Mouse (Mus musculus) MEL (cell line): ENCODE results near the gene Ttc16. TPM values are rescaled to one million over a fixed set of nuclear protein-coding genes. Genes with fewer than 3 reads are reported as not detected.

Source experiments
- DNase-seq: peaks from one replicate; pipeline ENCODE4 v3.0.0; 2011; ENCODE audit warnings: low read depth, low spot score
- H3K27ac ChIP-seq: 2 replicates; pipeline ENCODE4 v1.5.1; 2012; ENCODE audit warnings: low read depth, mild to moderate bottlenecking, control low read depth, low read length, moderate library complexity; ENCODE audit not compliant: control insufficient read depth
- H3K27me3 ChIP-seq, 2 experiments: fragments of 150-350 bp in 1 of 2; sonication (generic) in 1 of 2; 2 replicates each; pipeline ENCODE4 v1.6.1; 2012; ENCODE audit warnings: low read length in 2 of 2, mild to moderate bottlenecking in 2 of 2, improper control_type of control experiment in 1 of 2, moderate library complexity in 1 of 2; ENCODE audit not compliant: insufficient read depth in 2 of 2, control insufficient read depth in 1 of 2
- H3K36me3 ChIP-seq, 2 experiments: 2 replicates each; pipeline ENCODE4 v1.6.1; 2012 to 2014; ENCODE audit warnings: low read length in 2 of 2, improper control_type of control experiment in 1 of 2, inconsistent platforms in 1 of 2, mild to moderate bottlenecking in 1 of 2; ENCODE audit not compliant: insufficient read depth in 2 of 2, control insufficient read depth in 1 of 2
- H3K4me1 ChIP-seq, 2 experiments: fragments of 150-350 bp in 1 of 2; sonication (generic) in 1 of 2; 2 replicates each; pipeline ENCODE4 v1.6.1; 2012; ENCODE audit warnings: low read length in 2 of 2, improper control_type of control experiment in 1 of 2, mild to moderate bottlenecking in 1 of 2; ENCODE audit not compliant: insufficient read depth in 2 of 2, control insufficient read depth in 1 of 2
- H3K4me3 ChIP-seq, 2 experiments: fragments of 150-350 bp in 1 of 2; sonication (generic) in 1 of 2; 2 replicates each; pipeline ENCODE4 v1.5.1; 2012; ENCODE audit warnings: low read depth in 2 of 2, low read length in 2 of 2, mild to moderate bottlenecking in 2 of 2, moderate library complexity in 2 of 2, control low read depth in 1 of 2, improper control_type of control experiment in 1 of 2; ENCODE audit not compliant: control insufficient read depth in 1 of 2, insufficient read depth in 1 of 2
- H3K79me2 ChIP-seq: 2 replicates; pipeline ENCODE4 v1.6.1; 2012; ENCODE audit warnings: mild to moderate bottlenecking, low read length, moderate library complexity; ENCODE audit not compliant: control insufficient read depth, poor library complexity, insufficient read depth
- H3K9ac ChIP-seq: 2 replicates; pipeline ENCODE4 v1.6.1; 2012; ENCODE audit warnings: low read depth, mild to moderate bottlenecking, control low read depth, low read length, moderate library complexity; ENCODE audit not compliant: control insufficient read depth, poor library complexity, severe bottlenecking
- H3K9me3 ChIP-seq: fragments of 150-350 bp; sonication (generic); replicated peaks from 2 replicates; pipeline ENCODE4 v1.6.1; 2012; ENCODE audit warnings: mild to moderate bottlenecking, low read length, improper control_type of control experiment, moderate library complexity; ENCODE audit not compliant: insufficient read depth
- BHLHE40 ChIP-seq: IDR thresholded peaks from 2 replicates; pipeline ENCODE4 v1.6.1; 2012; ENCODE audit warnings: low read depth, mild to moderate bottlenecking, inconsistent platforms, low read length, improper control_type of control experiment, borderline replicate concordance
- CHD1 ChIP-seq: IDR thresholded peaks from 2 replicates; pipeline ENCODE4 v1.6.1; 2012; ENCODE audit warnings: low read depth, mild to moderate bottlenecking, inconsistent platforms, low read length, improper control_type of control experiment
- CHD2 ChIP-seq: IDR thresholded peaks from 2 replicates; pipeline ENCODE4 v1.6.1; 2011; ENCODE audit warnings: low read length, improper control_type of control experiment
- CTCF ChIP-seq, 3 experiments: IDR thresholded peaks in 2 of 3; conservative IDR thresholded peaks in 1 of 3; 2 replicates each; pipeline ENCODE4 v1.5.1; 2011 to 2012; ENCODE audit warnings: low read length in 3 of 3, low read depth in 2 of 3, mild to moderate bottlenecking in 2 of 3, improper control_type of control experiment in 1 of 3, inconsistent platforms in 1 of 3, mixed read lengths in 1 of 3, moderate library complexity in 1 of 3; ENCODE audit not compliant: control insufficient read depth in 1 of 3, insufficient read depth in 1 of 3, poor library complexity in 1 of 3, severe bottlenecking in 1 of 3
- E2F4 ChIP-seq: IDR thresholded peaks from 2 replicates; pipeline ENCODE4 v1.6.1; 2011; ENCODE audit warnings: low read depth, low read length, improper control_type of control experiment, borderline replicate concordance
- ELF1 ChIP-seq: IDR thresholded peaks from 2 replicates; pipeline ENCODE4 v1.6.1; 2014; ENCODE audit warnings: low read depth, mild to moderate bottlenecking, inconsistent platforms, low read length, improper control_type of control experiment, moderate library complexity
- EP300 ChIP-seq, 2 experiments: IDR thresholded peaks; 2 replicates each; pipeline ENCODE4 v1.6.1; 2011; ENCODE audit warnings: improper control_type of control experiment in 2 of 2, low read length in 2 of 2, low read depth in 1 of 2, mild to moderate bottlenecking in 1 of 2
- ETS1 ChIP-seq: IDR thresholded peaks from 2 replicates; pipeline ENCODE4 v1.6.1; 2012; ENCODE audit warnings: low read depth, mild to moderate bottlenecking, inconsistent platforms, low read length, improper control_type of control experiment, moderate library complexity
- GATA1 ChIP-seq: IDR thresholded peaks from 2 replicates; pipeline ENCODE4 v1.6.1; 2011; ENCODE audit warnings: low read depth, low read length, improper control_type of control experiment
- HCFC1 ChIP-seq: IDR thresholded peaks from 2 replicates; pipeline ENCODE4 v1.6.1; 2012; ENCODE audit warnings: low read depth, mild to moderate bottlenecking, inconsistent platforms, low read length, improper control_type of control experiment, moderate library complexity
- JUND ChIP-seq: IDR thresholded peaks from 2 replicates; pipeline ENCODE4 v1.6.1; 2011; ENCODE audit warnings: low read depth, mild to moderate bottlenecking, improper control_type of control experiment, low read length
- KAT2A ChIP-seq: conservative IDR thresholded peaks from 2 replicates; pipeline ENCODE4 v1.6.1; 2012; ENCODE audit warnings: low read depth, low read length, improper control_type of control experiment, inconsistent platforms
- MAX ChIP-seq: IDR thresholded peaks from 2 replicates; pipeline ENCODE4 v1.6.1; 2011; ENCODE audit warnings: low read length, improper control_type of control experiment
- MAZ ChIP-seq: IDR thresholded peaks from 2 replicates; pipeline ENCODE4 v1.6.1; 2012; ENCODE audit warnings: low read depth, mild to moderate bottlenecking, inconsistent platforms, low read length, improper control_type of control experiment
- MEF2A ChIP-seq: IDR thresholded peaks from 2 replicates; pipeline ENCODE4 v1.6.1; 2014; ENCODE audit warnings: low read depth, mild to moderate bottlenecking, inconsistent platforms, low read length, improper control_type of control experiment; ENCODE audit not compliant: poor library complexity, insufficient replicate concordance, severe bottlenecking; ENCODE audit errors: extremely low read depth
- MXI1 ChIP-seq: IDR thresholded peaks from 2 replicates; pipeline ENCODE4 v1.6.1; 2011; ENCODE audit warnings: mild to moderate bottlenecking, low read depth, low read length, improper control_type of control experiment
- MYB ChIP-seq: IDR thresholded peaks from 2 replicates; pipeline ENCODE4 v1.6.1; 2011; ENCODE audit warnings: mild to moderate bottlenecking, low read depth, low read length, improper control_type of control experiment
- MYC ChIP-seq: IDR thresholded peaks from 2 replicates; pipeline ENCODE4 v1.6.1; 2011; ENCODE audit warnings: low read depth, mild to moderate bottlenecking, low read length, improper control_type of control experiment, moderate library complexity
- NELFE ChIP-seq: IDR thresholded peaks from 2 replicates; pipeline ENCODE4 v1.6.1; 2011; ENCODE audit warnings: low read depth, low read length, improper control_type of control experiment
- NRF1 ChIP-seq: IDR thresholded peaks from 2 replicates; pipeline ENCODE4 v1.6.1; 2014; ENCODE audit warnings: low read depth, mild to moderate bottlenecking, inconsistent platforms, low read length, improper control_type of control experiment, moderate library complexity; ENCODE audit not compliant: poor library complexity, insufficient read depth, severe bottlenecking
- POLR2A ChIP-seq, 2 experiments: IDR thresholded peaks; 2 replicates each; pipeline ENCODE4 v1.6.1; 2011 to 2012; ENCODE audit warnings: low read length in 2 of 2, mild to moderate bottlenecking in 2 of 2, control low read depth in 1 of 2, improper control_type of control experiment in 1 of 2, low read depth in 1 of 2, moderate library complexity in 1 of 2; ENCODE audit not compliant: control insufficient read depth in 1 of 2, insufficient read depth in 1 of 2, poor library complexity in 1 of 2
- POLR2AphosphoS2 ChIP-seq: IDR thresholded peaks from 2 replicates; pipeline ENCODE4 v1.6.1; 2011; ENCODE audit warnings: low read length, improper control_type of control experiment
- POLR2AphosphoS5 ChIP-seq: IDR thresholded peaks from 2 replicates; pipeline ENCODE4 v1.6.1; 2012; ENCODE audit warnings: low read depth, borderline replicate concordance, mild to moderate bottlenecking, inconsistent platforms, low read length, moderate library complexity, mixed read lengths
- RAD21 ChIP-seq: IDR thresholded peaks from 2 replicates; pipeline ENCODE4 v1.6.1; 2011; ENCODE audit warnings: mild to moderate bottlenecking, low read depth, low read length, improper control_type of control experiment
- RCOR1 ChIP-seq: IDR thresholded peaks from 2 replicates; pipeline ENCODE4 v1.6.1; 2012; ENCODE audit warnings: low read depth, mild to moderate bottlenecking, inconsistent platforms, low read length, improper control_type of control experiment
- SIN3A ChIP-seq: IDR thresholded peaks from 2 replicates; pipeline ENCODE4 v1.6.1; 2012; ENCODE audit warnings: low read length, improper control_type of control experiment, inconsistent platforms
- SMC3 ChIP-seq: IDR thresholded peaks from 2 replicates; pipeline ENCODE4 v1.6.1; 2011; ENCODE audit warnings: low read depth, low read length, improper control_type of control experiment
- TBP ChIP-seq: IDR thresholded peaks from 2 replicates; pipeline ENCODE4 v1.8.0; 2011; ENCODE audit warnings: low read depth, low read length, improper control_type of control experiment
- TCF12 ChIP-seq: IDR thresholded peaks from 2 replicates; pipeline ENCODE4 v1.6.1; 2014; ENCODE audit warnings: low read depth, mild to moderate bottlenecking, inconsistent platforms, low read length, improper control_type of control experiment, moderate library complexity
- UBTF ChIP-seq: IDR thresholded peaks from 2 replicates; pipeline ENCODE4 v1.6.1; 2012; ENCODE audit warnings: low read depth, mild to moderate bottlenecking, inconsistent platforms, low read length, improper control_type of control experiment, moderate library complexity, borderline replicate concordance; ENCODE audit not compliant: insufficient read depth
- USF1 ChIP-seq: IDR thresholded peaks from 2 replicates; pipeline ENCODE4 v1.6.1; 2014; ENCODE audit warnings: low read depth, mild to moderate bottlenecking, inconsistent platforms, low read length, improper control_type of control experiment, moderate library complexity
- ZC3H11A ChIP-seq: IDR thresholded peaks from 2 replicates; pipeline ENCODE4 v1.6.1; 2012; ENCODE audit warnings: low read depth, mild to moderate bottlenecking, inconsistent platforms, low read length, improper control_type of control experiment
- ZKSCAN1 ChIP-seq: IDR thresholded peaks from 2 replicates; pipeline ENCODE4 v1.6.1; 2012; ENCODE audit warnings: low read depth, mild to moderate bottlenecking, inconsistent platforms, low read length, improper control_type of control experiment, moderate library complexity
- ZMIZ1 ChIP-seq: IDR thresholded peaks from 2 replicates; pipeline ENCODE4 v1.6.1; 2012; ENCODE audit warnings: low read depth, mild to moderate bottlenecking, inconsistent platforms, low read length, improper control_type of control experiment, moderate library complexity
- ZNF384 ChIP-seq: IDR thresholded peaks from 2 replicates; pipeline ENCODE4 v1.6.1; 2012; ENCODE audit warnings: low read depth, mild to moderate bottlenecking, inconsistent platforms, low read length, improper control_type of control experiment
- polyA plus RNA-seq, 2 experiments: library from polyadenylated mRNA; stranded (reverse) in 1 of 2; unstranded in 1 of 2; fragments of >175 nt in 1 of 2; fragments of >200 nt in 1 of 2; gene quantifications; 2 replicates each; pipeline versions ENCODE4 v1.2.1 to v1.2.4; 2012; ENCODE audit warnings: low replicate concordance in 2 of 2, low read depth in 1 of 2; ENCODE audit not compliant: insufficient read length in 2 of 2, insufficient read depth in 1 of 2, missing spikeins in 1 of 2
- total RNA-seq: library from RNA; depleted of rRNA; stranded (reverse); fragments of 300-350 nt; gene quantifications from 2 replicates; pipeline ENCODE4 v1.2.3, GENCODE M21; 2012; rRNA removed

Gene Ttc16
- total RNA-seq (0.26 and 0.69 TPM in 2 replicates), polyA plus RNA-seq (under 1 TPM in 1 of 2 experiments, not detected in 1; 0.35 TPM)

- Histone ChIP-seq H3K27ac (peak within 1 kb of the TSS; percentile 51; the same call in 1 of the 2 replicates), H3K4me3 (peak within 1 kb of the TSS; percentile 82 to 99)
- peak; percentile 98 for DNase-seq
- TF ChIP-seq GATA1 (no peak), POLR2AphosphoS5 (no peak), JUND (no peak), MEF2A (no peak), MXI1 (peak; percentile 98), TCF12 (peak; percentile 41; the same call in 1 of the 2 replicates), ETS1 (no peak), BHLHE40 (no peak), UBTF (0 out of 2 replicates have a peak, but pooled peaks have one; percentile 38), E2F4 (no peak), NRF1 (no peak), POLR2A (IDR thresholded peaks at IDR 0.05; ENCODE audit: control insufficient read depth in 1 of 2, insufficient read depth in 1 of 2, low read depth in 1 of 2, low read length in 2 of 2, poor library complexity in 1 of 2) (peak in 1 of 2 experiments; percentile 73; a peak in 2 of 4 replicates), ZNF384 (no peak), NELFE (peak; percentile 72), ZKSCAN1 (no peak), ZC3H11A (no peak), USF1 (0 out of 2 replicates have a peak, but pooled peaks have one; percentile 34), CHD2 (peak; percentile 61), MAZ (peak; percentile 52; the same call in 1 of the 2 replicates), RCOR1 (no peak), KAT2A (peak; percentile 71), ZMIZ1 (0 out of 2 replicates have a peak, but pooled peaks have one; percentile 50), MYC (peak; percentile 49; the same call in 1 of the 2 replicates), MAX (peak; percentile 79), EP300 (IDR thresholded peaks at IDR 0.05; ENCODE audit: low read depth in 1 of 2, low read length in 2 of 2) (0 out of 4 replicates have a peak, but pooled peaks of 1 of the 2 experiments have one; percentile 10), HCFC1 (peak; percentile 94), SIN3A (peak; percentile 95), CHD1 (no peak), POLR2AphosphoS2 (no peak), SMC3 (no peak), ELF1 (peak; percentile 99), TBP (peak; percentile 27; the same call in 1 of the 2 replicates), RAD21 (no peak), MYB (no peak), CTCF (IDR thresholded peaks at IDR 0.05 in 2 of 3, conservative IDR thresholded peaks at IDR 0.05 in 1 of 3; ENCODE audit: control insufficient read depth in 1 of 3, insufficient read depth in 1 of 3, low read depth in 2 of 3, low read length in 3 of 3, poor library complexity in 1 of 3, severe bottlenecking in 1 of 3) (no peak)
Observed at GRCm38 (mm10) chr2:32775359-32776074, at the start of gene Ttc16, which contains the start of gene Ptrh1. TSS of gene Ttc16 (minus strand) at chr2:32775633. TSS of gene Ptrh1 (plus strand) at chr2:32775786.

More at GRCm38 (mm10) chr2:32775359-32776074, at the start of gene Ttc16, which contains the start of gene Ptrh1:
- Histone ChIP-seq H3K4me1 (peaks cover 2 to 9% of the 10 kb centered on the region in 2 experiments; a peak in 3 of 4 replicates), H3K9me3 (no peaks in the 10 kb centered on the region), H3K9ac (peak within 1 kb of the TSS; percentile 61), H3K79me2 (no peaks in the 10 kb centered on the region; the same call in 1 of the 2 replicates), H3K36me3 (no peaks in the 10 kb centered on the region), H3K27me3 (no peaks in the 10 kb centered on the region)
